Mouse (Mus musculus): ENCODE data around the gene Tbc1d15.

DNA sequence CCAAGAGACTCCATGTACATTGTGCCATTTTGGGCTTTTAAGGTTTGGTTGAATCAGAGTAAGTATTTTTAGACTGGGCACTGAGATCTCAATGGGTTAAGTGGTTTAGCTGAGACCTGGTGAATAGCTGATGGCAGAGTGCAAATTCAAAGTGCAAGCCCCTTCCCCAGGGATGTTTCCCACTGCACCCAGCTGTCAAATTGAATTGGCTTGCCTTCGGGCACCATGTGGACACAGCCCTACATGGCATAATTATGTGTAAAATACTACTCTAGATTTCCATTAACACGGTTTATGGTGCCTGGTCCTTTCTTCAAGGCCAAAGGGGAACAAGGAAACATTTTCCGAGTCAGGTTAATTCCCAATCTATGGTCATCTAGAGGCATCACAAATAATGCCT is 70.2 kb downstream of the Tbc1d15 start:
- no peak for TF ChIP-seq CTCF (IDR thresholded peaks at IDR 0.05; ENCODE audit: borderline replicate concordance, insufficient read depth, low read length)
- TF ChIP-seq POLR2A (IDR thresholded peaks at IDR 0.05; ENCODE audit: low read depth, low read length), result no peak

All from embryonic fibroblast, embryonic 13.5 days (primary cell).